Comparison of ENCODE assay signal across 9 mouse cellular contexts in the genomic region with DNA sequence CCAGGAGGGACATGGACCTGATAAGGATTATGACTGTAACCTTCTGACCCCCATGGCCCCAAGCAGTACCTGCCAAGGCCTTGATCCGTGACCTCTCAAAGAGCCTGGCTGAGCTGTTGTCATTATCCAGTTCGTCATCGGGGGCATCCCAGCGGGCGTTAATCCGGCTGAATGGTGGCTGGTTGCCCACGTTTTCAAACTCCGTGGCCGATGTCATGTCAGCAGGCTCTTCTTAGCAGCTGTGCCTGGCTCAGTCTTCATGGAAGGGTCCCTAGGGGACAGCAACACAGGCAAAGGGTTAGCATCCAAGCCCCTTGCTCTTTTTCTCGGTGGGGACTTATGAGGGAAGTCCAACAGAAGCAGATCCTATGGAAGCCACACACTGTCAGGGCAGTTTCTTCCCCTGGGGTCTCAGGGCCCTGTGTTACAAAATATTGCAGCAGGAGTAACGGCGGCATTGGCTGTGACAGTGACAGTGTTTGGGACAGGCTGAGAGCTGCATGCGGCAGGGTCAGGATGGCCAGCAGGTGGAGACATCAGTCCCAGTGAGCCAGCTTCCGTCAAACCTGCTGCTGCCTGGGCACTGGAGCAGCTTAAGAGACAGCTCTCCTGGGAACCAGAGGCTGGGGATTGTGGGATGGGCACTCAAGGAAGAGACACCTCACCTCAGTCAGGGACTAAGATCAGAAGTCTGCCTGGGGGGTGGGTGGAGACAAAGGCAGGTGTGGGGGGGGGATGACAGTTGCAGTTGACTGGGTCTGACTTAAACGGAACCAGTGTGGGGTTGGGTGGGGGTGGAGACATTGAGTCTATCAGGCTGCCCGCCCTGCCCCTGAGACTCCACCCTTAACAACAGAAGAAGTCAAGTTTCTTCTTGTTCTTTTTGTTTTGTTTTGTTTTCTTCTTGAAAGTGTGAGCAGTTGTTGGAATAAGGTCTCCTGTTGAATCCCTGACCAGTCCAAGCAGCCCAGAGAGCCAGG.
DNase-seq lines count a peak whose midpoint lies in the region; ATAC-seq and TF ChIP-seq lines count a peak whose summit lies in the region.
"Had no signal": no experiment of that assay in that cellular context is flagged by ENCODE, and none has a peak within 500 bp of the region (broad histone marks: within the 10 kb centered on the region; RNA-seq: fewer than 3 reads in every experiment).

No protein-coding gene starts in this region.

- TF ChIP-seq POLR2A in bone marrow, adult 2 months (IDR thresholded peaks at IDR 0.05; ENCODE audit: borderline replicate concordance, control insufficient read depth, low read depth, low read length) = 0 out of 2 replicates have a peak, but pooled peaks have one; percentile 24

- no peaks in the 10 kb centered on the region for H3K4me1 ChIP-seq in bone marrow, adult 2 months (ENCODE audit: control insufficient read depth, insufficient read depth, low read length)
- H3K4me1 ChIP-seq in heart, embryonic 11.5 days (ENCODE audit: control insufficient read depth, insufficient read depth, low read length) = peaks cover 32% of the 10 kb centered on the region
- H3K4me1 ChIP-seq in liver, embryonic 16.5 days (ENCODE audit: control insufficient read depth, low read depth, low read length) = peaks cover 45% of the 10 kb centered on the region
- peaks cover 21% of the 10 kb centered on the region for H3K4me1 ChIP-seq in neural tube, embryonic 13.5 days (replicated peaks)

- no peak overlapping the region; the same call in 1 of the 2 replicates for H3K4me2 ChIP-seq in heart, embryonic 11.5 days
- H3K4me2 ChIP-seq in liver, embryonic 16.5 days (ENCODE audit: low read depth, low read length) = 0 out of 2 replicates have a peak overlapping the region, but pooled peaks have one; percentile 1
- no peak overlapping the region for H3K4me2 ChIP-seq in neural tube, embryonic 13.5 days
- H3K4me2 ChIP-seq: embryonic facial prominence, embryonic 12.5 days had no signal

- H3K9me3 ChIP-seq in heart, embryonic 11.5 days (replicated peaks; ENCODE audit: control insufficient read depth, low read length) = no peaks in the 10 kb centered on the region
- no peaks in the 10 kb centered on the region for H3K9me3 ChIP-seq in liver, embryonic 16.5 days (replicated peaks; ENCODE audit: control insufficient read depth, low read length)
- no peaks in the 10 kb centered on the region for H3K9me3 ChIP-seq in neural tube, embryonic 13.5 days
- H3K9me3 ChIP-seq: embryonic facial prominence, embryonic 12.5 days had no signal

- ATAC-seq in erythroblast, adult 5-6 weeks (replicated peaks; ENCODE audit: low FRiP score, poor library complexity, severe bottlenecking) = peak; percentile 71
- ATAC-seq in heart, embryonic 11.5 days (replicated peaks; ENCODE audit: insufficient number of reproducible peaks, low FRiP score, low TSS enrichment) = 0 out of 2 replicates have a peak, but pooled peaks have one; percentile 55
- peak; percentile 69 for ATAC-seq in liver, embryonic 16.5 days (ENCODE audit: low read depth)
- peak; percentile 57 for ATAC-seq in neural tube, embryonic 13.5 days (ENCODE audit: low read depth)

- H3K27ac ChIP-seq in bone marrow, adult 2 months (ENCODE audit: control insufficient read depth, insufficient read depth, low read depth, low read length, poor library complexity) = no peak overlapping the region
- no peak overlapping the region for H3K27ac ChIP-seq in heart, embryonic 11.5 days (ENCODE audit: low read depth, low read length)
- peak overlapping the region; percentile 39; the same call in 1 of the 2 replicates for H3K27ac ChIP-seq in liver, embryonic 16.5 days (ENCODE audit: low read length)
- H3K27ac ChIP-seq in neural tube, embryonic 13.5 days (replicated peaks) = no peak overlapping the region
- H3K27ac ChIP-seq: embryonic facial prominence, embryonic 12.5 days had no signal

- H3K27me3 ChIP-seq in heart, embryonic 11.5 days (ENCODE audit: control insufficient read depth, insufficient read depth, low read length) = no peaks in the 10 kb centered on the region
- no peaks in the 10 kb centered on the region for H3K27me3 ChIP-seq in liver, embryonic 16.5 days (ENCODE audit: control insufficient read depth, insufficient read depth, low read depth, low read length)
- no peaks in the 10 kb centered on the region for H3K27me3 ChIP-seq in neural tube, embryonic 13.5 days
- H3K27me3 ChIP-seq: embryonic facial prominence, embryonic 12.5 days had no signal

- peak; percentile 77 for TF ChIP-seq CTCF in bone marrow, adult 2 months (IDR thresholded peaks at IDR 0.05; ENCODE audit: control insufficient read depth, insufficient read depth, low read length)

- DNase-seq in CD8-positive naive resting alpha-beta T cell, adult 2 months (ENCODE audit: low read depth in 2 of 2, low spot score in 2 of 2) = peak; percentile 49 to 56
- peak; percentile 63 for DNase-seq in kidney, adult 9 months
- peak; percentile 83 for DNase-seq in testis, postnatal 10 days (ENCODE audit: low spot score)

- no peaks in the 10 kb centered on the region for H3K36me3 ChIP-seq in heart, embryonic 11.5 days (ENCODE audit: control insufficient read depth, insufficient read depth, low read length)
- H3K36me3 ChIP-seq in liver, embryonic 16.5 days (ENCODE audit: control insufficient read depth, insufficient read depth) = peaks cover 47% of the 10 kb centered on the region
- no peaks in the 10 kb centered on the region for H3K36me3 ChIP-seq in neural tube, embryonic 13.5 days
- H3K36me3 ChIP-seq: embryonic facial prominence, embryonic 12.5 days had no signal

- H3K4me3 ChIP-seq in bone marrow, adult 2 months (replicated peaks; ENCODE audit: control insufficient read depth, low read depth, low read length) = no peak overlapping the region
- H3K4me3 ChIP-seq in heart, embryonic 11.5 days (ENCODE audit: low read depth, low read length) = no peak overlapping the region
- H3K4me3 ChIP-seq in liver, embryonic 16.5 days (ENCODE audit: low read depth, low read length) = no peak overlapping the region
- H3K4me3 ChIP-seq in neural tube, embryonic 13.5 days = no peak overlapping the region
- H3K4me3 ChIP-seq: embryonic facial prominence, embryonic 12.5 days had no signal

- WGBS in bone marrow, adult 2 months = 62% methylated on average over 16 of the region's 16 CpGs
- WGBS in heart, embryonic 11.5 days (ENCODE audit: insufficient replicate concordance) = 61% methylated on average over 16 of the region's 16 CpGs
- whole genome bisulfite sequencing in liver, embryonic 16.5 days (ENCODE audit: insufficient replicate concordance) = 59% methylated on average over 16 of the region's 16 CpGs
- 52% methylated on average over 16 of the region's 16 CpGs for WGBS in neural tube, embryonic 13.5 days

- H3K9ac ChIP-seq in heart, embryonic 11.5 days (ENCODE audit: low read depth, low read length) = no peak overlapping the region
- H3K9ac ChIP-seq in liver, embryonic 16.5 days (ENCODE audit: low read depth, low read length) = 0 out of 2 replicates have a peak overlapping the region, but pooled peaks have one; percentile 16
- H3K9ac ChIP-seq in neural tube, embryonic 13.5 days = no peak overlapping the region; the same call in 1 of the 2 replicates
- H3K9ac ChIP-seq: embryonic facial prominence, embryonic 12.5 days had no signal
